8 mouse cellular contexts compared by ENCODE assay signal in the genomic region with DNA sequence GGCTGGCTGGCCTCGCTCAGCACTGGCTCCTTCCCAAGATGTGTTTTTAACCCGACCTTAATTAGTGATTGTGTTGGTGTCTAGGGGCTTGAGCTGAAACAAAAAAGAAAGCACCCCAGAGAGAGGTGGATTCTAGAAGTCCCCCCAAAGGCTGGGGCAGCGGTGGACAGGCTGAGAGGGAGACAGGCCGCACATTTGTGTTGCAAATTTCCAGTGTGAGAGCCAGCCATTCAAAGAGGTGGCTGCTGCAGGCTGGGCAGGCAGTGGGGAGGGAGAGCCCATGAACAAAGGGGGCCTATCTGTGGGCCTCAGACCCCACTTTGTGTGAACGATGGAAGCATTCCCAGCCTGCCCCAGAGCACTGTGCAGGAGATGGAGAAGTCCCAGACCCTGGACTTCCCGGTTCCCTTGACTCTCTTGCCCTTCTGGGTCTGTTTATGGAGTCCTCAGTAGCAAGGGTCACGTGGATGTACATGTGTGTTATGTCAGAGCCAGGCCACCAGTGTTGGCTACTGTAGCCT. TPM values are rescaled to one million over a fixed set of nuclear protein-coding genes. Genes with fewer than 3 reads are reported as not detected.
DNase-seq lines count a peak whose midpoint lies in the region; ATAC-seq and TF ChIP-seq lines count a peak whose summit lies in the region.

No protein-coding gene starts in this region.

- no peaks in the 10 kb centered on the region for H3K9me3 ChIP-seq in midbrain, embryonic 15.5 days

- H3K4me2 ChIP-seq in midbrain, embryonic 15.5 days, result no peak overlapping the region

- H3K36me3 ChIP-seq in midbrain, embryonic 15.5 days (replicated peaks), result no peaks in the 10 kb centered on the region

- peak; percentile 83 for ATAC-seq in midbrain, embryonic 15.5 days (replicated peaks)
- ATAC-seq in activated CD4-positive, CD25-positive, alpha-beta regulatory T cell, adult 4 months, result no peak
- no peak for ATAC-seq in megakaryocyte progenitor cell, adult 5-6 weeks (replicated peaks; ENCODE audit: poor library complexity)

- H3K27me3 ChIP-seq in midbrain, embryonic 15.5 days (replicated peaks), result no peaks in the 10 kb centered on the region

- DNase-seq in adipocyte (ENCODE audit: low spot score), result peak; percentile 20
- peak; percentile 54 for DNase-seq in embryo, embryonic 11 days
- DNase-seq in heart, postnatal 25 days (ENCODE audit: low spot score), result peak; percentile 28
- peak; percentile 58 to 84 for DNase-seq in layer of hippocampus, postnatal 14 days (ENCODE audit: low spot score in 2 of 2)
- DNase-seq in gastrocnemius, adult 2 months, result no peak

- H3K27ac ChIP-seq in midbrain, embryonic 15.5 days, result peak overlapping the region; percentile 90
- no peak overlapping the region for H3K27ac ChIP-seq in gastrocnemius, adult 2 months

- H3K9ac ChIP-seq in midbrain, embryonic 15.5 days, result no peak overlapping the region

- TF ChIP-seq CTCF in gastrocnemius, adult 2 months (IDR thresholded peaks at IDR 0.05), result no peak

- peaks cover 40% of the 10 kb centered on the region for H3K4me1 ChIP-seq in midbrain, embryonic 15.5 days

- no peak overlapping the region for H3K4me3 ChIP-seq in midbrain, embryonic 15.5 days
- no peak overlapping the region for H3K4me3 ChIP-seq in gastrocnemius, adult 2 months

- WGBS in midbrain, embryonic 15.5 days, result 13% methylated on average over 7 of the region's 7 CpGs

- intact Hi-C loops in heart, postnatal 25 days (cut with DNase I), result no loop called here
- intact Hi-C loops in gastrocnemius, adult 2 months (cut with DNase I), result no loop called here

RNA-seq across cellular contexts. Expression of gene Ghrh, which starts 7.0 kb away (rescaled TPM):
- total RNA-seq in heart, postnatal 25 days (2021), result not detected
- not detected for total RNA-seq in layer of hippocampus, postnatal 14 days (2021)
- 1.3 and 4.1 TPM in 2 replicates for polyA plus RNA-seq in midbrain, embryonic 15.5 days (2015; fragmentation: Nextera tagmentation; extraction: Ambion mirVana)
- not detected for polyA plus RNA-seq in activated CD4-positive, CD25-positive, alpha-beta regulatory T cell, adult 4 months (2017; shearing (Covaris generic))
- not detected in 2 replicates for total RNA-seq in megakaryocyte progenitor cell, adult 5-6 weeks (2015)
- not detected in 2 replicates for total RNA-seq in megakaryocyte progenitor cell, adult 5-6 weeks (2017)
- total RNA-seq in gastrocnemius, adult 2 months (2021), result not detected

RNA-seq across cellular contexts. Expression of gene Manbal, which starts 27.1 kb away (rescaled TPM):
- 10 to 100 TPM; 20.1 to 20.3 TPM for total RNA-seq in heart, postnatal 25 days (2021)
- total RNA-seq in layer of hippocampus, postnatal 14 days (2021), result 10 to 100 TPM; 69.7 to 72.9 TPM
- polyA plus RNA-seq in midbrain, embryonic 15.5 days (2015; fragmentation: Nextera tagmentation; extraction: Ambion mirVana), result 104 and 107 TPM in 2 replicates
- polyA plus RNA-seq in activated CD4-positive, CD25-positive, alpha-beta regulatory T cell, adult 4 months (2017; shearing (Covaris generic)), result 10 to 100 TPM; 30.7 to 54.6 TPM
- total RNA-seq in megakaryocyte progenitor cell, adult 5-6 weeks (2015), result 14.2 and 17.9 TPM in 2 replicates
- total RNA-seq in megakaryocyte progenitor cell, adult 5-6 weeks (2017), result 6.2 and 7.5 TPM in 2 replicates
- 10 to 100 TPM; 13.5 TPM for total RNA-seq in gastrocnemius, adult 2 months (2021)
